Mouse (Mus musculus): ENCODE results near the gene Os9. TPM values are rescaled to one million over a fixed set of nuclear protein-coding genes. Genes with fewer than 3 reads are reported as not detected.
"Not testable (repeated sequence)": the region's sequence is repeated elsewhere in the genome, so short reads cannot be mapped to it uniquely, and the experiment has no call there.

The Os9 gene
- polyA plus RNA-seq (2016; fragmentation: Nextera tagmentation; extraction: Ambion mirVana), result 112 and 116 TPM in 2 replicates

GRCm38 (mm10) chr10:127121066-127121477 lies at the start of gene Os9:
Gene Os9, minus strand, starts transcription at chr10:127121131.
- no peaks in the 10 kb centered on the region for H3K27me3 ChIP-seq
- WGBS, result 0% methylated on average over 19 of the region's 19 CpGs
- peak within 1 kb of the TSS; percentile 35; the same call in 1 of the 2 replicates for H3K27ac ChIP-seq (replicated peaks)
- peak within 1 kb of the TSS; percentile 96 for H3K4me2 ChIP-seq (replicated peaks)
- no peaks in the 10 kb centered on the region for H3K9me3 ChIP-seq
- H3K36me3 ChIP-seq, result peaks cover 35% of the 10 kb centered on the region
- H3K4me3 ChIP-seq, result peak within 1 kb of the TSS; percentile 85
- peak within 1 kb of the TSS; percentile 81 for H3K9ac ChIP-seq (replicated peaks)
- H3K4me1 ChIP-seq, result peaks cover 27% of the 10 kb centered on the region
- peak; percentile 96 for ATAC-seq (ENCODE audit: low FRiP score, low read depth)

- Histone ChIP-seq H3K9me3 (no peaks in the 10 kb centered on the region), H3K4me2 (replicated peaks) (peak overlapping the region; percentile 54), H3K27me3 (peaks cover 88% of the 10 kb centered on the region), H3K36me3 (no peaks in the 10 kb centered on the region), H3K27ac (replicated peaks) (no peak overlapping the region), H3K4me3 (peak overlapping the region; percentile 32), H3K4me1 (peaks cover 33% of the 10 kb centered on the region), H3K9ac (replicated peaks) (no peak overlapping the region)
- ATAC-seq (ENCODE audit: low FRiP score, low read depth), result no peak
- 2% methylated on average over 22 of the region's 22 CpGs for WGBS
Observed at GRCm38 (mm10) chr10:127170002-127170401, 49.1 kb upstream of the Os9 start.

GRCm38 (mm10) chr10:127167614-127168192 lies 46.8 kb upstream of the Os9 start:
- Histone ChIP-seq H3K4me1 (peaks cover 36% of the 10 kb centered on the region), H3K36me3 (no peaks in the 10 kb centered on the region), H3K9me3 (no peaks in the 10 kb centered on the region), H3K27ac (replicated peaks) (no peak overlapping the region), H3K4me2 (replicated peaks) (no peak overlapping the region), H3K27me3 (peaks cover 86% of the 10 kb centered on the region), H3K9ac (replicated peaks) (no peak overlapping the region), H3K4me3 (no peak overlapping the region)
- WGBS, result 55% methylated on average over 10 of the region's 10 CpGs
- ATAC-seq (ENCODE audit: low FRiP score, low read depth), result no peak

- Histone ChIP-seq H3K4me2 (replicated peaks) (peak overlapping the region; percentile 99), H3K27me3 (peaks cover 82% of the 10 kb centered on the region), H3K4me1 (peaks cover 36% of the 10 kb centered on the region), H3K9me3 (no peaks in the 10 kb centered on the region), H3K27ac (replicated peaks) (0 out of 2 replicates have a peak overlapping the region, but pooled peaks have one; percentile 69), H3K9ac (replicated peaks) (peak overlapping the region; percentile 81), H3K36me3 (no peaks in the 10 kb centered on the region), H3K4me3 (peak overlapping the region; percentile 63)
- no peak for ATAC-seq (ENCODE audit: low FRiP score, low read depth)
- WGBS, result 20% methylated on average over 15 of the region's 15 CpGs
Observed at GRCm38 (mm10) chr10:127166771-127167613, 46.1 kb upstream of the Os9 start.

GRCm38 (mm10) chr10:127166404-127166715 lies 45.4 kb upstream of the Os9 start:
- Histone ChIP-seq H3K36me3 (no peaks in the 10 kb centered on the region), H3K4me3 (peak overlapping the region; percentile 63), H3K4me2 (replicated peaks) (peak overlapping the region; percentile 99), H3K9ac (replicated peaks) (peak overlapping the region; percentile 81), H3K9me3 (no peaks in the 10 kb centered on the region), H3K4me1 (peaks cover 36% of the 10 kb centered on the region), H3K27ac (replicated peaks) (peak overlapping the region; percentile 69; the same call in 1 of the 2 replicates), H3K27me3 (peaks cover 75% of the 10 kb centered on the region)
- ATAC-seq (ENCODE audit: low FRiP score, low read depth), result no peak
- 3% methylated on average over 11 of the region's 11 CpGs for WGBS

GRCm38 (mm10) chr10:127165654-127166403 lies 44.9 kb upstream of the Os9 start:
- peak; percentile 29 for ATAC-seq (ENCODE audit: low FRiP score, low read depth)
- H3K4me3 ChIP-seq, result peak overlapping the region; percentile 63
- H3K27ac ChIP-seq (replicated peaks), result peak overlapping the region; percentile 69
- H3K4me1 ChIP-seq, result peaks cover 32% of the 10 kb centered on the region
- H3K4me2 ChIP-seq (replicated peaks), result peak overlapping the region; percentile 99
- WGBS, result under 1% methylated on average over 56 of the region's 56 CpGs
- H3K36me3 ChIP-seq, result no peaks in the 10 kb centered on the region
- H3K9ac ChIP-seq (replicated peaks), result peak overlapping the region; percentile 81
- peaks cover 70% of the 10 kb centered on the region for H3K27me3 ChIP-seq
- no peaks in the 10 kb centered on the region for H3K9me3 ChIP-seq

GRCm38 (mm10) chr10:127165354-127165653 lies 44.4 kb upstream of the Os9 start:
- Histone ChIP-seq H3K4me2 (replicated peaks) (peak overlapping the region; percentile 99), H3K4me1 (peaks cover 27% of the 10 kb centered on the region), H3K36me3 (no peaks in the 10 kb centered on the region), H3K9ac (replicated peaks) (peak overlapping the region; percentile 81), H3K4me3 (peak overlapping the region; percentile 63), H3K9me3 (no peaks in the 10 kb centered on the region), H3K27me3 (peaks cover 65% of the 10 kb centered on the region), H3K27ac (replicated peaks) (peak overlapping the region; percentile 69)
- peak; percentile 69 for ATAC-seq (ENCODE audit: low FRiP score, low read depth)
- under 1% methylated on average over 37 of the region's 42 CpGs for WGBS

GRCm38 (mm10) chr10:127164631-127165353 lies 43.9 kb upstream of the Os9 start, which contains the start of gene B4galnt1:
Gene B4galnt1, plus strand, starts transcription at chr10:127165225.
- peak within 1 kb of the TSS; percentile 63 for H3K4me3 ChIP-seq
- H3K27ac ChIP-seq (replicated peaks), result peak within 1 kb of the TSS; percentile 69
- H3K4me2 ChIP-seq (replicated peaks), result peak within 1 kb of the TSS; percentile 99
- no peaks in the 10 kb centered on the region for H3K9me3 ChIP-seq
- peak within 1 kb of the TSS; percentile 81 for H3K9ac ChIP-seq (replicated peaks)
- WGBS, result 2% methylated on average over 52 of the region's 52 CpGs
- no peaks in the 10 kb centered on the region for H3K36me3 ChIP-seq
- ATAC-seq (ENCODE audit: low FRiP score, low read depth), result peak; percentile 92
- peaks cover 22% of the 10 kb centered on the region for H3K4me1 ChIP-seq
- peaks cover 60% of the 10 kb centered on the region for H3K27me3 ChIP-seq

GRCm38 (mm10) chr10:127164190-127164589 lies 43.3 kb upstream of the Os9 start:
- H3K27ac ChIP-seq (replicated peaks), result no peak overlapping the region

GRCm38 (mm10) chr10:127162771-127163261 lies 41.9 kb upstream of the Os9 start:
- WGBS, result 66% methylated on average over 7 of the region's 7 CpGs
- H3K36me3 ChIP-seq; ATAC-seq (ENCODE audit: low FRiP score, low read depth); H3K27ac ChIP-seq (replicated peaks); H3K4me3 ChIP-seq; H3K9ac ChIP-seq (replicated peaks); H3K4me2 ChIP-seq (replicated peaks); H3K9me3 ChIP-seq: not testable (repeated sequence)
- Histone ChIP-seq H3K27me3 (peaks cover 41% of the 10 kb centered on the region), H3K4me1 (peaks cover 20% of the 10 kb centered on the region)

More at GRCm38 (mm10) chr10:127164190-127164589, 43.3 kb upstream of the Os9 start:
- ATAC-seq (ENCODE audit: low FRiP score, low read depth), result no peak
- Histone ChIP-seq H3K4me3 (no peak overlapping the region), H3K9ac (replicated peaks) (no peak overlapping the region), H3K9me3 (no peaks in the 10 kb centered on the region), H3K27me3 (peaks cover 54% of the 10 kb centered on the region), H3K4me1 (peaks cover 20% of the 10 kb centered on the region), H3K36me3 (no peaks in the 10 kb centered on the region), H3K4me2 (replicated peaks) (peak overlapping the region; percentile 99; the same call in 1 of the 2 replicates)
- 92% methylated on average over 4 of the region's 4 CpGs for WGBS

- no peak overlapping the region for H3K4me2 ChIP-seq (replicated peaks)
- H3K4me3 ChIP-seq, result no peak overlapping the region
- peaks cover 20% of the 10 kb centered on the region for H3K27me3 ChIP-seq
- WGBS, result 76% methylated on average over 3 of the region's 3 CpGs
- ATAC-seq (ENCODE audit: low FRiP score, low read depth), result no peak
- no peaks in the 10 kb centered on the region for H3K36me3 ChIP-seq
- no peak overlapping the region for H3K9ac ChIP-seq (replicated peaks)
- H3K27ac ChIP-seq (replicated peaks), result no peak overlapping the region
- peaks cover 10% of the 10 kb centered on the region for H3K4me1 ChIP-seq
- H3K9me3 ChIP-seq, result no peaks in the 10 kb centered on the region
Observed at GRCm38 (mm10) chr10:127160728-127161127, 39.8 kb upstream of the Os9 start.
